Mouse (Mus musculus): ENCODE results near the gene Adap1.

GRCm38 (mm10) chr5:139367884-139368458 lies 42.5 kb upstream of the Adap1 start:
- TF ChIP-seq CTCF (IDR thresholded peaks at IDR 0.05; ENCODE audit: low read depth) (no peak), EP300 (IDR thresholded peaks at IDR 0.05; ENCODE audit: low read depth) (no peak)
